Mouse (Mus musculus) limb, embryonic 15.5 days (tissue): ENCODE measurements around the gene Irf2bp1. TPM values are rescaled to one million over a fixed set of nuclear protein-coding genes. Genes with fewer than 3 reads are reported as not detected.

Experiments used
- ATAC-seq: fragments of 200-750 bp; cut with Nextera tagmentation; 2 replicates; pipeline ENCODE4 v1.8.0; 2017; ENCODE audit warnings: low read depth, moderate TSS enrichment; ENCODE audit not compliant: insufficient number of reproducible peaks, low FRiP score, low TSS enrichment
- H3K27ac ChIP-seq: fragments of 300-500 bp; sonication (generic); 2 replicates; pipeline ENCODE4 v1.5.1; 2015; ENCODE audit warnings: moderate library complexity, mild to moderate bottlenecking, inconsistent platforms
- H3K27me3 ChIP-seq: fragments of 300-500 bp; sonication (generic); 2 replicates; pipeline ENCODE4 v1.6.1; 2015; ENCODE audit warnings: inconsistent platforms
- H3K36me3 ChIP-seq: fragments of 300-500 bp; sonication (generic); 2 replicates; pipeline ENCODE4 v1.6.1; 2015; ENCODE audit warnings: inconsistent platforms
- H3K4me1 ChIP-seq: fragments of 300-500 bp; sonication (generic); 2 replicates; pipeline ENCODE4 v1.6.1; 2015; ENCODE audit warnings: inconsistent platforms
- H3K4me2 ChIP-seq: fragments of 300-500 bp; sonication (generic); 2 replicates; pipeline ENCODE4 v1.6.1; 2015; ENCODE audit warnings: mild to moderate bottlenecking, inconsistent platforms
- H3K4me3 ChIP-seq: fragments of 300-500 bp; sonication (generic); 2 replicates; pipeline ENCODE4 v1.5.1; 2015; ENCODE audit warnings: mild to moderate bottlenecking, inconsistent platforms
- H3K9ac ChIP-seq: fragments of 300-500 bp; sonication (generic); 2 replicates; pipeline ENCODE4 v1.6.1; 2015; ENCODE audit warnings: inconsistent platforms
- H3K9me3 ChIP-seq: fragments of 300-500 bp; sonication (generic); 2 replicates; pipeline ENCODE4 v1.6.1; 2016; ENCODE audit warnings: inconsistent platforms
- WGBS: fragments of 180-500 bp; shearing (Covaris S2); methylation state at CpG from one replicate; pipeline ENCODE4 v1.1.7; 2015; 5-methylcytosine and 5-hydroxymethylcytosine counted together
- polyA plus RNA-seq: library from polyadenylated mRNA; unstranded; fragments of >200 nt; fragmentation: Nextera tagmentation; extraction: Ambion mirVana; gene quantifications from 2 replicates; pipeline ENCODE4 v1.2.1, GENCODE M21; 2015

Gene Irf2bp1
- polyA plus RNA-seq, 1 experiment from 2014 or later = 26.1 TPM

GRCm38 (mm10) chr7:19031641-19032040 is 27.8 kb downstream of the Irf2bp1 start:
- no peak overlapping the region for H3K9ac ChIP-seq

GRCm38 (mm10) chr7:19044616-19045015 is 40.8 kb downstream of the Irf2bp1 start:
- ATAC-seq = no peak
- H3K9ac ChIP-seq = no peak overlapping the region
- no peak overlapping the region for H3K4me2 ChIP-seq
- WGBS = 93% methylated on average over 6 of the region's 6 CpGs
- H3K4me1 ChIP-seq = no peaks in the 10 kb centered on the region
- no peaks in the 10 kb centered on the region for H3K9me3 ChIP-seq
- H3K27me3 ChIP-seq = no peaks in the 10 kb centered on the region
- peaks cover 99% of the 10 kb centered on the region for H3K36me3 ChIP-seq
- no peak overlapping the region for H3K4me3 ChIP-seq
- no peak overlapping the region for H3K27ac ChIP-seq

More at GRCm38 (mm10) chr7:19031641-19032040, 27.8 kb downstream of the Irf2bp1 start:
- Histone ChIP-seq H3K27me3 (no peaks in the 10 kb centered on the region), H3K4me3 (no peak overlapping the region), H3K4me2 (no peak overlapping the region), H3K27ac (no peak overlapping the region), H3K4me1 (peaks cover 4% of the 10 kb centered on the region; the same call in 1 of the 2 replicates), H3K36me3 (peaks cover 77% of the 10 kb centered on the region), H3K9me3 (no peaks in the 10 kb centered on the region)
- ATAC-seq = no peak
- 82% methylated on average over 4 of the region's 4 CpGs for WGBS

DNA sequence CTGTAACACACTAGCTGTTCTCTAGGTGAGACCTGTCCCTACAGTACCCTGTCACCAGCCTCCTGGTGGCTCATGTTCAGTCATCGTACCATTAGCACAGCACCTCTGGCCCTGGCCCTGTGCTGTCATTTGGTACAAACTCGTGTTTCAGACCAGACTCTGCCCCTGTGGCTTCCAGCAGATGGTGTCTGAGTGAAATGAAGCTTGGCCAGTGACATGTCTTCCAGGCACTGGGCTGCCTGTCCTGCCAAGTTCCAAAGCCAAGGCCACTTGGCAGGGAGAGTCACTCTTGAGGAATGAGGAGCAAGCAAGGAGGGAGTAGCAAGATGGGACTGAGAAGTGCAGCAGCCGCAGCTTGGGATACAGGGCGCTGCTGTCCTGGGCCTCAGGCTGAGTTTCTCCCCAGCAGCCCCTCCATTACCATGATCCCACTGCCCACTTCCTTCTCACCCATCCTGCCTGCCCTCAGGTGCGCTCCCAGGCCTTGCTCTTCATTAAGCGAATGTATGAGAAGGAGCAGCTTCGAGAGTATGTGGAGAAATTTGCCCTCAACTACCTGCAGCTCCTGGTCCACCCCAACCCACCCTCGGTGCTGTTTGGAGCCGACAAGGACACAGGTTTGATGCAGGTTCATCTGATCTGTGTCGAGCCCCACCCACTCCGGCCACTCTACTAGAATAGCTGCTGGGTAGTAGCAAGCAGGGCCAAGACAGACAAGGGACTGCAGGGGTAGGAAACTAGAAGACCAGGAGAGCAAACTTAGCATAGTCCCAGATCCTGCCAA is 42.6 kb downstream of the Irf2bp1 start:
- H3K27me3 ChIP-seq = no peaks in the 10 kb centered on the region
- no peak overlapping the region for H3K4me3 ChIP-seq
- H3K36me3 ChIP-seq = peaks cover 99% of the 10 kb centered on the region
- no peaks in the 10 kb centered on the region for H3K4me1 ChIP-seq
- H3K4me2 ChIP-seq = no peak overlapping the region
- H3K27ac ChIP-seq = no peak overlapping the region
- H3K9ac ChIP-seq = no peak overlapping the region
- WGBS = 89% methylated on average over 11 of the region's 11 CpGs
- no peak for ATAC-seq
- no peaks in the 10 kb centered on the region for H3K9me3 ChIP-seq

DNA sequence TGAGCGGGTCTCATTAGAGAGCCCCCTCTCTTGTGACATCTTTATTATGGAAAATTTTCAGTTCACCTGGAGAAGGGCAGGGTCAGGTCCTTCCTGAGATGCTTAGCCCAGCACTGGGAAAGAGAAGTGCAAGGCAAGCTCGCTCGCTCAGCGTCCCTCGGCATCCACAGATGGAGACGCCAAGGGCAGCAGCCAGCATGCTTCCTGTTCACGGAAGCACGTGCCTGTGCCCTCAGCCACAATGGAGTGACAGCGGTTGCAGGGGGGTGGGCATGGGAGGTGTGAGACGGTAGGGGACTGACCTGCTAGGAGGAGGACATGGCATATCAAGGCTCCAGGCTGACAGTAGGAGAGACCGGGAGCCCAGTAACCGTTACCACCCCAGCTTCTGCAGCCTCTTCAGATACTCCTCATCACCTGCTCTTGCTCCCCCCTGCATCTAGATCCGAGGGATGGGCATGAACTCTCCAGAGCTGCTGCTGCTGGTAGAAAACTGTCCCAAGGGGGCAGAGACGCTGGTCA is 44.2 kb downstream of the Irf2bp1 start:
- no peaks in the 10 kb centered on the region for H3K4me1 ChIP-seq
- 87% methylated on average over 14 of the region's 14 CpGs for WGBS
- H3K27ac ChIP-seq = no peak overlapping the region

DNA sequence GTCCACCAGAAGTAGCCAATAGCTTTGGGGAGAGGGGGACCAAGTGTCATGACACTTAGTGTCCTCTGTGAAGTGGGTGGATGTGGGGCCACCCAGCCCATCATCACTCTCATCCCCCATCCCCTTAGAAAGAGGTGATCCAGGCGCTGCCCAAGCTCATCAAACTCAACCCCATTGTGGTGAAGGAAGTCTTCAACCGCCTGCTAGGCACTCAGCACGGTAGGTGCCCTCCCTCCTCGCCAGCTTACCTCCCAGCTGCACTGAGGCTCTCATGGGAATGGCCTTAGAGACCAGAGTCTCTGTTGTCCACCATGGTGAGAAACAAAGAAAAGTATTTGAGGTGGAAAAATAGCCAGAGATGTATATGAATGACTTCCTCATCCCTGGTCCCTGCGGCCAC is 45.4 kb downstream of the Irf2bp1 start:
- H3K27ac ChIP-seq = no peak overlapping the region
- H3K36me3 ChIP-seq = peaks cover 94% of the 10 kb centered on the region
- H3K4me1 ChIP-seq = peaks cover 6% of the 10 kb centered on the region
- no peak overlapping the region for H3K4me3 ChIP-seq
- no peak for ATAC-seq
- H3K27me3 ChIP-seq = no peaks in the 10 kb centered on the region
- no peak overlapping the region for H3K4me2 ChIP-seq
- no peak overlapping the region for H3K9ac ChIP-seq
- H3K9me3 ChIP-seq = no peaks in the 10 kb centered on the region
- WGBS = 87% methylated on average over 5 of the region's 5 CpGs

More for the DNA sequence above, 44.2 kb downstream of the Irf2bp1 start:
- Histone ChIP-seq H3K4me3 (no peak overlapping the region), H3K27me3 (no peaks in the 10 kb centered on the region), H3K4me2 (no peak overlapping the region), H3K9ac (no peak overlapping the region), H3K9me3 (no peaks in the 10 kb centered on the region), H3K36me3 (peaks cover 98% of the 10 kb centered on the region)
- no peak for ATAC-seq

- ATAC-seq = no peak
- H3K27me3 ChIP-seq = no peaks in the 10 kb centered on the region
- H3K36me3 ChIP-seq = peaks cover 87% of the 10 kb centered on the region
- H3K4me3 ChIP-seq = no peak overlapping the region
- no peak overlapping the region for H3K9ac ChIP-seq
- H3K27ac ChIP-seq = no peak overlapping the region
- WGBS = 86% methylated on average over 8 of the region's 8 CpGs
- no peaks in the 10 kb centered on the region for H3K9me3 ChIP-seq
- no peak overlapping the region for H3K4me2 ChIP-seq
- H3K4me1 ChIP-seq = peaks cover 10% of the 10 kb centered on the region
Measured at GRCm38 (mm10) chr7:19050172-19050571, 46.3 kb downstream of the Irf2bp1 start.

GRCm38 (mm10) chr7:19051161-19051560 is 47.3 kb downstream of the Irf2bp1 start:
- no peaks in the 10 kb centered on the region for H3K27me3 ChIP-seq
- 70% methylated on average over 4 of the region's 4 CpGs for WGBS
- no peak overlapping the region for H3K4me3 ChIP-seq
- peaks cover 10% of the 10 kb centered on the region for H3K4me1 ChIP-seq
- H3K27ac ChIP-seq = no peak overlapping the region
- H3K9ac ChIP-seq = no peak overlapping the region
- no peak overlapping the region for H3K4me2 ChIP-seq
- peaks cover 80% of the 10 kb centered on the region for H3K36me3 ChIP-seq
- no peaks in the 10 kb centered on the region for H3K9me3 ChIP-seq
- ATAC-seq = no peak

GRCm38 (mm10) chr7:19052345-19053135 is 48.7 kb downstream of the Irf2bp1 start:
- H3K9ac ChIP-seq = no peak overlapping the region
- H3K36me3 ChIP-seq = peaks cover 66% of the 10 kb centered on the region
- 85% methylated on average over 15 of the region's 15 CpGs for WGBS

DNA sequence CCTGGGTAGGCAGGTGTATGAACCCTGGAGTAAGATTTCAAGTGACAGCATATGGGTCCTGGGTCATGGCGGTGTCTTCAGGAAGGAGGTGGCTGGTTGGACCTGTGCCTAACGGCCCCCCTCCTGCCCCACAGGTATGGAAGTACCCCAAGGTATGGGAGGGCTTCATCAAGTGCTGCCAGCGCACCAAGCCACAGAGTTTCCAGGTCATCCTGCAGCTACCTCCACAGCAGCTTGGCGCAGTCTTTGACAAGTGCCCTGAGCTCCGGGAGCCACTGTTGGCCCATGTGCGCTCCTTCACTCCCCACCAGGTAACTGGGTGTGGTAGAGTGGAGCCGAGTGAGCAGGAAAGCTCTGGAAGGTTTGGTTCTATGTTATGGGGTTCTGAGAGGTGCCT is 49.3 kb downstream of the Irf2bp1 start:
- Histone ChIP-seq H3K4me3 (no peak overlapping the region), H3K36me3 (peaks cover 61% of the 10 kb centered on the region), H3K4me1 (peaks cover 10% of the 10 kb centered on the region), H3K4me2 (no peak overlapping the region), H3K27me3 (no peaks in the 10 kb centered on the region), H3K27ac (no peak overlapping the region), H3K9me3 (no peaks in the 10 kb centered on the region), H3K9ac (no peak overlapping the region)
- no peak for ATAC-seq
- 89% methylated on average over 7 of the region's 7 CpGs for WGBS

More at GRCm38 (mm10) chr7:19052345-19053135, 48.7 kb downstream of the Irf2bp1 start:
- H3K4me1 ChIP-seq = peaks cover 10% of the 10 kb centered on the region
- H3K9me3 ChIP-seq = no peaks in the 10 kb centered on the region
- H3K4me2 ChIP-seq = no peak overlapping the region
- H3K4me3 ChIP-seq = no peak overlapping the region
- H3K27ac ChIP-seq = no peak overlapping the region
- no peaks in the 10 kb centered on the region for H3K27me3 ChIP-seq
- ATAC-seq = no peak

- Histone ChIP-seq H3K27ac (no peak within 1 kb of the TSS), H3K4me3 (no peak within 1 kb of the TSS), H3K4me1 (peaks cover 10% of the 10 kb centered on the region), H3K4me2 (peak within 1 kb of the TSS; percentile 27), H3K27me3 (no peaks in the 10 kb centered on the region), H3K36me3 (peaks cover 50% of the 10 kb centered on the region), H3K9me3 (no peaks in the 10 kb centered on the region), H3K9ac (no peak within 1 kb of the TSS)
- ATAC-seq = no peak
- 28% methylated on average over 33 of the region's 33 CpGs for WGBS
Measured at GRCm38 (mm10) chr7:19054047-19054776, 50.4 kb downstream of the Irf2bp1 start, which contains the start of gene Rsph6a. Rsph6a (plus strand) TSS chr7:19054690.

- peaks cover 10% of the 10 kb centered on the region for H3K4me1 ChIP-seq
- WGBS = 66% methylated on average over 9 of the region's 9 CpGs
- H3K9me3 ChIP-seq = no peaks in the 10 kb centered on the region
- no peak overlapping the region for H3K4me3 ChIP-seq
- H3K27me3 ChIP-seq = no peaks in the 10 kb centered on the region
- H3K36me3 ChIP-seq = peaks cover 45% of the 10 kb centered on the region
- ATAC-seq = no peak
- H3K4me2 ChIP-seq = peak overlapping the region; percentile 27
- no peak overlapping the region for H3K9ac ChIP-seq
- no peak overlapping the region for H3K27ac ChIP-seq
Measured at GRCm38 (mm10) chr7:19054777-19055076, 50.9 kb downstream of the Irf2bp1 start.
